Mouse (Mus musculus) bone marrow macrophage, adult 2 months (primary cell): ENCODE measurements at regions not wholly inside any gene's neighbourhood (a gene's known extent, or its start where the extent isn't known, plus 50 kb on each side); places are given as distances from the start of the nearest gene placed in this dataset.

Experiments used
- H3K27ac ChIP-seq: 2 replicates; pipeline ENCODE4 v1.5.1; 2012; ENCODE audit warnings: low read depth, low read length; ENCODE audit not compliant: insufficient read depth
- H3K4me1 ChIP-seq: 2 replicates; pipeline ENCODE4 v1.6.1; 2012; ENCODE audit warnings: low read length; ENCODE audit not compliant: control insufficient read depth, insufficient read depth
- H3K4me3 ChIP-seq: 2 replicates; pipeline ENCODE4 v1.5.1; 2012; ENCODE audit warnings: mild to moderate bottlenecking, low read length, moderate library complexity; ENCODE audit not compliant: insufficient read depth
- CTCF ChIP-seq: IDR thresholded peaks from 2 replicates; pipeline ENCODE4 v1.5.1; 2012; ENCODE audit warnings: low read depth, mild to moderate bottlenecking, low read length, moderate library complexity
- POLR2A ChIP-seq: IDR thresholded peaks from 2 replicates; pipeline ENCODE4 v1.6.1; 2012; ENCODE audit warnings: mild to moderate bottlenecking, low read depth, low read length, borderline replicate concordance

GRCm38 (mm10) chr14:102925769-102926443 lies 56.5 kb downstream of the Kctd12 start:
- no peak for TF ChIP-seq POLR2A
- TF ChIP-seq CTCF: no peak
- Histone ChIP-seq H3K4me1 (peaks cover 38% of the 10 kb centered on the region), H3K4me3 (no peak overlapping the region), H3K27ac (no peak overlapping the region)

DNA sequence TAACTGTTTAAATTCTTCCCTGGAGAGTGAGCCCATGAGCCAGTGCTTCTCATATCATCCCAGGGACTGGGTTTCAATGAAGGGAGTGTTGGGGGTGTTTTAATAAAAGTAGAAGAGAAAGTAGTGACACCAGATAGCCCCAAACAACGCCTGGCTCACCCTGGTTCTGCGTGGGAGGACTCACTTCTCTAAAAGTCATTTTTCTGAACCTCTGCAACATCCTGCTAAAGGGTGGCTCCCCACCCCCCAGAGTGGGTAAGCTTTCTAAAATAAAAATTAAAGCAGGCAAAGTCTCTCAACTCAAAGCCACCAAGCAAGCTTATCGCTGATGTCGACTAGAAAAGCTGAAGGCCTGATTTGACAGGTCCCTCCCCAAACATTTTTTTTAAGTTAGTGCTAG lies 57.8 kb downstream of the Kctd12 start:
- Histone ChIP-seq H3K27ac (no peak overlapping the region; the same call in 1 of the 2 replicates), H3K4me1 (peaks cover 32% of the 10 kb centered on the region), H3K4me3 (no peak overlapping the region)
- no peak for TF ChIP-seq POLR2A

- Histone ChIP-seq H3K4me3 (peak overlapping the region; percentile 46), H3K4me1 (peaks cover 32% of the 10 kb centered on the region), H3K27ac (peak overlapping the region; percentile 69)
- TF ChIP-seq CTCF: no peak
- no peak for TF ChIP-seq POLR2A
Measured at GRCm38 (mm10) chr14:102922496-102922993, 59.9 kb downstream of the Kctd12 start.

GRCm38 (mm10) chr14:102920415-102920814 lies 62.0 kb downstream of the Kctd12 start:
- TF ChIP-seq CTCF: no peak
- no peak for TF ChIP-seq POLR2A
- Histone ChIP-seq H3K27ac (no peak overlapping the region), H3K4me3 (no peak overlapping the region), H3K4me1 (peaks cover 32% of the 10 kb centered on the region)

- Histone ChIP-seq H3K27ac (no peak overlapping the region), H3K4me1 (peaks cover 22% of the 10 kb centered on the region), H3K4me3 (no peak overlapping the region)
- TF ChIP-seq POLR2A (no peak), CTCF (no peak)
Measured at GRCm38 (mm10) chr14:102919261-102919801, 63.1 kb downstream of the Kctd12 start.

DNA sequence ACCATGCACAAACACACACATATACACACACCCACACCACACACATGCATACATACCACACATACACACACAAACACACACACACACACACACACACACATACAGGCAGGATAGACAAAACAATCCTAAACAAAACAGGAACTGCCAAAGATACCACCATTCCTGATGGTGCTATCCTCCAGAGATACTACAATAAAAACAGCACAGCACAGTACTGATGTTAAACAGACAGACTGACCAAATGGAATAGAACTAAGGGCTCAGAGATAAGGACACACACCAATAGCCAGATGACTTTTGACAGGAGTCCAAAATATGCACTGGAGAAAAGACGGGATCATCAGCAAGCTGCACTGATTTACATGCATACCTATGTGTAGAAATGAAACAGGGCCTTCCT lies 64.5 kb downstream of the Kctd12 start:
- TF ChIP-seq POLR2A (no peak), CTCF (no peak)
- peaks cover 11% of the 10 kb centered on the region for H3K4me1 ChIP-seq
- H3K27ac ChIP-seq: no peak overlapping the region
- H3K4me3 ChIP-seq: no peak overlapping the region

DNA sequence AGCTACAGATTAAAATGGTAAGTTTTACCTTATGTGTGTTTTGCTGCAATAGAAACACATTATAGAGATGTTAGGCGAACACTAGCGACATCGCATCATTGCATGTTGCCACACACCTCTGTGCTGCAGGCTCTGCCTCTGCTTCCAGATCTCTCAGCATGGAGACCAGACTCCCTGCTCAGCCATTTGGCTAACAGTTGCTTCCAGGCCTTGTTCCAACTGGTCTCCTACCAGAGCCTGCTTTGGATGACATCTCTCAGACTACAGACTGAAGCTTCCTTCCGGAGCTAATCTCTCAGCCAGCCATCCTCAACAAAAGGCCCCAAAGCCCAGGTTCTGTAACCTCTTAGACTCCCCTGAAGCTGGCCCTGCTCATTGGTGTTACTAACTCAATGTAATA lies 66.5 kb downstream of the Kctd12 start:
- TF ChIP-seq POLR2A: no peak
- no peak for TF ChIP-seq CTCF
- Histone ChIP-seq H3K4me1 (peaks cover 14% of the 10 kb centered on the region), H3K4me3 (no peak overlapping the region), H3K27ac (no peak overlapping the region)

DNA sequence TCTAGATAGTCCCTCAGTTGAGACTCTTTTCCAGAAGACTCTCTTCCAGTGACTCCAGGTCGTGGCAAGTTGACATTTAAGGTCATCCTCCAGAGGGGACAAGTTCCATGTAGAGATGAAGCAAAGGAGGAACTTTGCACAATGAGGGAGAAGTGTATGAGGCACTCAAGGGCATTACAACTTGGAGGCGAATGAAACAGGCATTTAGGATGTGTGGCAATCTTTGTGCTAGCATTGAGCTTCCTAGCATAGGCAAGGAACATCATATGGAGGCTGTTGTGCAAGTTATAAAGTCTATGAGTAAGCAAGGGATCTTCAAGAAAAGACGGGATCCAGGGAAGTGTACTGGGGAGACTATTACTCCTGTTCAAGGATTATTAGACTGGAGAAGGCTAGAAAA lies 70.9 kb downstream of the Kctd12 start:
- H3K4me3 ChIP-seq: no peak overlapping the region
- H3K4me1 ChIP-seq: peaks cover 25% of the 10 kb centered on the region
- peak overlapping the region; percentile 5 for H3K27ac ChIP-seq
- TF ChIP-seq POLR2A (no peak), CTCF (no peak)

GRCm38 (mm10) chr14:102908990-102909389 lies 73.4 kb downstream of the Kctd12 start:
- TF ChIP-seq CTCF: no peak
- no peak for TF ChIP-seq POLR2A
- Histone ChIP-seq H3K27ac (no peak overlapping the region), H3K4me3 (no peak overlapping the region), H3K4me1 (peaks cover 34% of the 10 kb centered on the region)

GRCm38 (mm10) chr14:102907411-102908103 lies 74.9 kb downstream of the Kctd12 start:
- TF ChIP-seq CTCF (no peak), POLR2A (no peak)
- H3K27ac ChIP-seq: peak overlapping the region; percentile 98

More at GRCm38 (mm10) chr14:102907411-102908103, 74.9 kb downstream of the Kctd12 start:
- Histone ChIP-seq H3K4me1 (peaks cover 38% of the 10 kb centered on the region), H3K4me3 (no peak overlapping the region)
